14 mouse cellular contexts compared by ENCODE assay signal in genomic region chr6:134293615-134294508, GRCm38 (mm10).
DNase-seq lines count a peak whose midpoint lies in the region; ATAC-seq and TF ChIP-seq lines count a peak whose summit lies in the region.
"Had no signal": no experiment of that assay in that cellular context is flagged by ENCODE, and none has a peak within 500 bp of the region (broad histone marks: within the 10 kb centered on the region; RNA-seq: fewer than 3 reads in every experiment).

No protein-coding gene starts in this region.

- TF ChIP-seq EP300 in lung, postnatal 0 days (IDR thresholded peaks at IDR 0.05), result no peak

- peak; percentile 68; the same call in 1 of the 2 replicates for ATAC-seq in intestine, embryonic 14.5 days (replicated peaks; ENCODE audit: low FRiP score, low TSS enrichment, low read depth)
- no peak for ATAC-seq in intestine, postnatal 0 days
- peak; percentile 67 for ATAC-seq in lung, postnatal 0 days
- 0 out of 2 replicates have a peak, but pooled peaks have one; percentile 9 for ATAC-seq in megakaryocyte-erythroid progenitor cell, adult 5-6 weeks (replicated peaks; ENCODE audit: low FRiP score, low TSS enrichment, poor library complexity, severe bottlenecking)
- ATAC-seq: forebrain, postnatal 0 days had no signal

- H3K9me3 ChIP-seq in intestine, embryonic 14.5 days (ENCODE audit: control insufficient read depth, low read length), result no peaks in the 10 kb centered on the region
- H3K9me3 ChIP-seq in intestine, postnatal 0 days (ENCODE audit: control insufficient read depth), result no peaks in the 10 kb centered on the region
- H3K9me3 ChIP-seq in lung, postnatal 0 days (ENCODE audit: low read length), result no peaks in the 10 kb centered on the region
- H3K9me3 ChIP-seq: G1E had no signal

- no peak overlapping the region for H3K4me3 ChIP-seq in intestine, embryonic 14.5 days (ENCODE audit: low read depth, low read length)
- no peak overlapping the region for H3K4me3 ChIP-seq in intestine, postnatal 0 days (ENCODE audit: low read depth, low read length)
- no peak overlapping the region for H3K4me3 ChIP-seq in lung, postnatal 0 days (ENCODE audit: low read depth, low read length)
- H3K4me3 ChIP-seq: left cerebral cortex, adult 2 months had no signal

- H3K9ac ChIP-seq in intestine, embryonic 14.5 days (ENCODE audit: low read length), result no peak overlapping the region
- H3K9ac ChIP-seq in intestine, postnatal 0 days (ENCODE audit: low read depth, low read length), result no peak overlapping the region
- no peak overlapping the region for H3K9ac ChIP-seq in lung, postnatal 0 days (replicated peaks; ENCODE audit: low read depth)
- H3K9ac ChIP-seq: forebrain, postnatal 0 days had no signal

- no peak for TF ChIP-seq CTCF in intestine, postnatal 0 days (IDR thresholded peaks at IDR 0.05; ENCODE audit: low read depth)
- no peak for TF ChIP-seq CTCF in lung, postnatal 0 days (IDR thresholded peaks at IDR 0.05)
- TF ChIP-seq CTCF in brain, embryonic 14.5 days (IDR thresholded peaks at IDR 0.05; ENCODE audit: borderline replicate concordance, extremely low read depth, insufficient read depth, insufficient read length), result no peak

- H3K4me2 ChIP-seq in intestine, embryonic 14.5 days (ENCODE audit: low read length), result no peak overlapping the region
- no peak overlapping the region for H3K4me2 ChIP-seq in intestine, postnatal 0 days (replicated peaks; ENCODE audit: low read depth)
- H3K4me2 ChIP-seq in lung, postnatal 0 days (replicated peaks; ENCODE audit: low read depth, low read length), result no peak overlapping the region
- H3K4me2 ChIP-seq: liver, embryonic 11.5 days had no signal

- no peaks in the 10 kb centered on the region for H3K36me3 ChIP-seq in intestine, embryonic 14.5 days (ENCODE audit: control insufficient read depth, insufficient read depth, low read length)
- H3K36me3 ChIP-seq in intestine, postnatal 0 days (ENCODE audit: control insufficient read depth, insufficient read depth), result no peaks in the 10 kb centered on the region
- no peaks in the 10 kb centered on the region for H3K36me3 ChIP-seq in lung, postnatal 0 days (ENCODE audit: insufficient read depth, low read length)
- H3K36me3 ChIP-seq: G1E had no signal

- no peaks in the 10 kb centered on the region for H3K4me1 ChIP-seq in intestine, embryonic 14.5 days (replicated peaks; ENCODE audit: control insufficient read depth, insufficient read depth, low read length)
- H3K4me1 ChIP-seq in intestine, postnatal 0 days (replicated peaks; ENCODE audit: control insufficient read depth, insufficient read depth, low read length), result no peaks in the 10 kb centered on the region
- no peaks in the 10 kb centered on the region for H3K4me1 ChIP-seq in lung, postnatal 0 days (ENCODE audit: insufficient read depth, low read depth, low read length)

- H3K27ac ChIP-seq in intestine, embryonic 14.5 days (ENCODE audit: low read depth), result no peak overlapping the region
- no peak overlapping the region for H3K27ac ChIP-seq in intestine, postnatal 0 days (ENCODE audit: low read depth, low read length)
- no peak overlapping the region for H3K27ac ChIP-seq in lung, postnatal 0 days (ENCODE audit: low read length)
- H3K27ac ChIP-seq: left cerebral cortex, adult 2 months had no signal

- WGBS in intestine, embryonic 14.5 days, result 48% methylated on average over 9 of the region's 9 CpGs
- 51% methylated on average over 9 of the region's 9 CpGs for WGBS in intestine, postnatal 0 days
- WGBS in lung, postnatal 0 days, result 33% methylated on average over 9 of the region's 9 CpGs

- DNase-seq in intestine, embryonic 14.5 days (ENCODE audit: low spot score), result no peak
- DNase-seq in lung, postnatal 0 days (ENCODE audit: low spot score), result peak; percentile 42
- no peak for DNase-seq in lung, postnatal 10 days
- peak; percentile 5 for DNase-seq in brain, embryonic 14.5 days (ENCODE audit: low read depth)
- DNase-seq in gastrocnemius, postnatal 10 days, result no peak
- DNase-seq: adrenal gland, postnatal 36 days; forebrain, postnatal 0 days; gastrocnemius, postnatal 14 days; heart, postnatal 36 days had no signal

- no peaks in the 10 kb centered on the region for H3K27me3 ChIP-seq in intestine, embryonic 14.5 days (replicated peaks; ENCODE audit: control insufficient read depth, insufficient read depth, low read length)
- H3K27me3 ChIP-seq in intestine, postnatal 0 days (replicated peaks; ENCODE audit: control insufficient read depth, insufficient read depth, low read length), result no peaks in the 10 kb centered on the region
- H3K27me3 ChIP-seq in lung, postnatal 0 days (replicated peaks; ENCODE audit: insufficient read depth, low read length), result no peaks in the 10 kb centered on the region

- TF ChIP-seq POLR2A in brain, embryonic 14.5 days (IDR thresholded peaks at IDR 0.05; ENCODE audit: borderline replicate concordance, extremely low read depth, insufficient read depth, insufficient read length, poor library complexity, severe bottlenecking), result no peak

Comparison
In these comparisons a context has a peak if more than half of its experiments do, and no peak if none do; other contexts are left out.
1. DNase-seq: peak in lung, postnatal 0 days (single experiment) and brain, embryonic 14.5 days (single experiment); none in intestine, embryonic 14.5 days (single experiment), lung, postnatal 10 days (single experiment) and gastrocnemius, postnatal 10 days (single experiment).